Mouse (Mus musculus) heart, embryonic 10.5 days (tissue): ENCODE results near the gene Ttll12. TPM values are rescaled to one million over a fixed set of nuclear protein-coding genes. Genes with fewer than 3 reads are reported as not detected.

Source experiments
- DNase-seq: peaks from one replicate; pipeline ENCODE4 v3.0.0-alpha.2; 2017; ENCODE audit warnings: low spot score
- H3K27ac ChIP-seq: fragments of 300-500 bp; sonication (generic); 2 replicates; pipeline ENCODE4 v1.5.1; 2016; ENCODE audit warnings: mild to moderate bottlenecking
- H3K27me3 ChIP-seq: fragments of 300-500 bp; sonication (generic); 2 replicates; pipeline ENCODE4 v1.6.1; 2016; ENCODE audit warnings: mild to moderate bottlenecking; ENCODE audit not compliant: poor library complexity, insufficient read depth, severe bottlenecking
- H3K36me3 ChIP-seq: fragments of 300-500 bp; sonication (generic); 2 replicates; pipeline ENCODE4 v1.6.1; 2016; ENCODE audit warnings: mild to moderate bottlenecking, moderate library complexity
- H3K4me1 ChIP-seq: fragments of 300-500 bp; sonication (generic); 2 replicates; pipeline ENCODE4 v1.6.1; 2016; ENCODE audit warnings: mild to moderate bottlenecking
- H3K4me3 ChIP-seq: fragments of 300-500 bp; sonication (generic); 2 replicates; pipeline ENCODE4 v1.5.1; 2016; ENCODE audit warnings: mild to moderate bottlenecking, moderate library complexity
- H3K9me3 ChIP-seq: fragments of 300-500 bp; sonication (generic); 2 replicates; pipeline ENCODE4 v1.6.1; 2016; ENCODE audit warnings: mild to moderate bottlenecking, moderate library complexity
- WGBS: fragments of 180-500 bp; shearing (Covaris S2); methylation state at CpG from one replicate; pipeline ENCODE4 v1.1.7; 2016; 5-methylcytosine and 5-hydroxymethylcytosine counted together
- polyA plus RNA-seq: library from polyadenylated mRNA; unstranded; fragments of >200 nt; fragmentation: Nextera tagmentation; extraction: Ambion mirVana; gene quantifications from 2 replicates; pipeline ENCODE4 v1.2.1, GENCODE M21; 2016

Gene Ttll12
- polyA plus RNA-seq, result 39.7 and 44.0 TPM in 2 replicates

DNA sequence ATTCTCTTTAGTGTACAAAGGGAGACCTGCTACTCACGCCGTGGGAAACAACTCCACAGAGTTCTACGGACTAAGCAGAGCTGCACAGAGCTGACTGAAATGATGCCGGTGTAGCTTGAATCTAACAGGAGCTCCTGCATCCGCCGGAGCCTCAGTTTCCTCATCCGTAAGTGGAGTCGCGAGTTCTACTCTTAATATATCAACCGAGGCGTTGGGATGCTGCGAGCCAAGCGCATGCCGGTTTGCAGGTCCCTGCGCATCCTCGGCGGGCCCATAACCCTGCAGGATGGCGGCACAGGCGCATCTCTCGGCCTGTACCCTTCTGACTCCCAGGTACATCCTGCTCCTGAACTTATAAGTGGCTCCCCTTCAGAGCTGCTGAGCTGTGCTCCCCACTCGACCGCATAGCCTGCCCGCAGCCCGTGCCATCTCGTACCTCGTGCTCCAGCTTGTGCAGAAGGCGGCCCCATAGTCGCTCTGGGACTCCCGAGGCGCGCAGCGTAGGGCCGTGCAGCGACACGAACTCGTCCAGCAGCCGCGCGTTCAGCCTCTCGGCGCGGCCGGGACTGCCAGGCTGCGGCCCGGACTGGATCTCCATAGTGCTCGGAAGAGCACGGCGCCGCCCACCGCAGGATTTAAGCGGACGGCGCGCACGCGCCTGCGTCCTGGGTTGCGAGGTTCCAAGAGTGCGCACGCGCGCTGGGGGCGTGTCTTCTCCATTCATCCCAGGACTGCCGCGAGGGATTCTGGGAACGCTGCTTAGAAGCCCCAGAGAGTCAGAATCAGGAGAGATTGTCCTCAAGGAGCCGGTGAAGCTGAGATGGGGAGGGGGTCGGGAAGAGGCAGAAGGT, at the start of gene Ttll12:
Gene Ttll12, minus strand, starts transcription at position 645 of the 851 bp plus-strand sequence.
- H3K36me3 ChIP-seq, result peaks cover 15% of the 10 kb centered on the region; the same call in 1 of the 2 replicates
- H3K4me3 ChIP-seq, result peak within 1 kb of the TSS; percentile 92
- no peaks in the 10 kb centered on the region for H3K27me3 ChIP-seq
- H3K9me3 ChIP-seq, result no peaks in the 10 kb centered on the region
- H3K27ac ChIP-seq, result peak within 1 kb of the TSS; percentile 92
- H3K4me1 ChIP-seq, result peaks cover 50% of the 10 kb centered on the region
- DNase-seq, result peak; percentile 96
- WGBS, result under 1% methylated on average over 68 of the region's 68 CpGs

DNA sequence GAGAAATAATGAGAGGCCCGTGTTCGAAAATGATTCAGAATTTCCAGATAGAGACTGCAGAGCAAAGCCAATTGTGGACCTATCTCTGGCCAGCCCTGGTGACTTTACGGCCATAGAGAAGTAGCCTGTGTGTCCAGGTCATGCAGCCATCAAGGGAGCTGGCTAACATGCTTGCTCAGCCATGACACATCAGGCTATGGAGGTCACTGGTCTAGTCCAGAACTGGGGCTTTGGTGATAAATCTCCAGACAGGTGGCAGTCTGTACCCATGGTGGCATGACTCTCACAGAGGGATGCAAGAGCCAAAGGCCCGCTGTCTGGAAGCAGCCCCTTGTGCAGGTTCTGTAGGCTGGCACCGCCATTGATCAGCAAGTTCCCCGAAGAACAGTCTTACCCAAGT, 47.6 kb upstream of the Ttll12 start:
- no peak overlapping the region for H3K4me3 ChIP-seq
- DNase-seq, result no peak
- peaks cover 72% of the 10 kb centered on the region for H3K4me1 ChIP-seq
- H3K36me3 ChIP-seq, result no peaks in the 10 kb centered on the region
- peaks cover 13% of the 10 kb centered on the region; the same call in 1 of the 2 replicates for H3K27me3 ChIP-seq
- H3K27ac ChIP-seq, result no peak overlapping the region
- no peaks in the 10 kb centered on the region for H3K9me3 ChIP-seq
- WGBS, result 89% methylated on average over 6 of the region's 6 CpGs

DNA sequence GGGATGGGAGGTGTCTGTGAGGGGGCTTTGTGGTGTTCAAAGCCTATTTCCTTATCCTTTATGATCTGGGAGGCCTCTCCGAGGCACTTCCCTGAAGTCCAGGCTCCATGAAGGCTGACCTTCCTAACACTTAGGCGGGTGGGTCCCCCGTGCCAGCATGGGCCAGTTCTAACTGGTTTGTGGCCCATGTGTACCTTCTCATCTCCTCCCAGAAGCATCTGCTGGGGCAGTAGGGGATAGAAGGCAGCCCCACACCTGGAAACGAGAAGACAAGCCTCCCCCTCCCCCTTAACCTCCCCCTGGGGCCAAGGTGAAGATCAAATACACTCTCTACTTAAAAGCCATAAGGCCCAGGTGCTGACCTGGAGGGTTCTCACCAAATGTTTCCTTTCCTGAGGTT, 45.3 kb upstream of the Ttll12 start:
- H3K4me1 ChIP-seq, result peaks cover 68% of the 10 kb centered on the region
- peak overlapping the region; percentile 54; the same call in 1 of the 2 replicates for H3K27ac ChIP-seq
- H3K27me3 ChIP-seq, result peaks cover 13% of the 10 kb centered on the region; the same call in 1 of the 2 replicates
- H3K9me3 ChIP-seq, result no peaks in the 10 kb centered on the region
- no peak overlapping the region for H3K4me3 ChIP-seq
- WGBS, result 27% methylated on average over 4 of the region's 4 CpGs
- no peak for DNase-seq
- no peaks in the 10 kb centered on the region for H3K36me3 ChIP-seq

DNA sequence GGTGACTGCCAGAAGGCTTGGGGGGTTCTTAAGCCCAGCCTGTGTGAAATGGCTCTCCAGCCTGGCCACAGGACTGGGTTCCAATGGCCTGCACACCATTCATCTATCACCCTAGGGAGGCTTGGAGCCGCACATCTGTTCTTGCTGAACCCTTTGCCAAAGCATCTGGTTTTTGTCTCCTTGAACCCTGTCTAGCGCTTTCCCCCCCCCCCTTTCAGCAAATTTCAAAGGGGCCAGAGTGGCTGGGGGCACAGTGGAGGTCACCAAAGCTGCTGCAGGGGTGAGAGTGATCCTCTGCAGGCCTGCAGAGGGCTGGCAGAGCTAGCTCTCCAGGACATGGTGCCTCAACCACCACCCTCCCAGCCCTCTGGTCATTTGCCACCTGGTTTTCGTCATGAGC, 44.2 kb upstream of the Ttll12 start:
- DNase-seq, result peak; percentile 90
- no peaks in the 10 kb centered on the region for H3K9me3 ChIP-seq
- no peak overlapping the region for H3K4me3 ChIP-seq
- H3K4me1 ChIP-seq, result peaks cover 66% of the 10 kb centered on the region
- H3K27me3 ChIP-seq, result peaks cover 13% of the 10 kb centered on the region; the same call in 1 of the 2 replicates
- WGBS, result 24% methylated on average over 3 of the region's 3 CpGs
- peak overlapping the region; percentile 67; the same call in 1 of the 2 replicates for H3K27ac ChIP-seq
- no peaks in the 10 kb centered on the region for H3K36me3 ChIP-seq

DNA sequence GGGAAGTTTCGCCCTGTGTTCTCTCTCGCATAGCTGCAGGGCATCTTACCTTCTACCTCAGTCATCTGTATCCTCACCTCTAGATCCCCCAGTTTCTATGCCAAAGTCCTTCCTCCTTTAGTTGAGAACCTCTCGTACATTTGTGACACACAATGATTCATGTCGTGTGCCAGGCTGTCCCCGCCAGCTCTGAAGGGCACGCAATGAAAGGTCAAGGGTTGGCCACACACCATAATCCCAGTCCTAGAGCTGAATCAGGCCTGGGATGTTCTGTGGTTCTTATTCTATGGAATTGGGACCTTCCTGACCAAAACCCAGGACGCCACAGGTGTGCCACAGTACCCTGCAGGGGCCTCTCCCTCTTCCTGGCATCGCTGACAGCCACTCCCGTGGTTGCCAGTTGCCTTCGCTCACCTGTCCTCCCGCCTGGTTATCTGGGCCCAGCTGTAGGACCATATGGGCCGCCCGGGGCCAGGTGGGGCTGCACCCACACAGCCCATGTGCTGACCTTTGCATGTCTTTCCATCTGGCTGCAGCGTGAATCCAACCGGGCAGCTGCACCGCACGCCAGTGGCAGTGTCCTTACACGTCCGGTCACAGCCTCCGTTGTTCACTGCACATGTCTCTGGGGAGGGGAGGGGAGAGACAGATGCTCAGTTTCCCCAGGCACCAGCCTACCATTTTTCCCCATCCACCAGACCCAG, 43.4 kb upstream of the Ttll12 start:
- peaks cover 10% of the 10 kb centered on the region; the same call in 1 of the 2 replicates for H3K27me3 ChIP-seq
- DNase-seq, result no peak
- H3K27ac ChIP-seq, result peak overlapping the region; percentile 67
- H3K36me3 ChIP-seq, result no peaks in the 10 kb centered on the region
- 78% methylated on average over 20 of the region's 20 CpGs for WGBS
- no peak overlapping the region for H3K4me3 ChIP-seq
- H3K4me1 ChIP-seq, result peaks cover 61% of the 10 kb centered on the region
- H3K9me3 ChIP-seq, result no peaks in the 10 kb centered on the region

- Histone ChIP-seq H3K9me3 (no peaks in the 10 kb centered on the region), H3K36me3 (peaks cover 9% of the 10 kb centered on the region; the same call in 1 of the 2 replicates), H3K4me3 (no peak overlapping the region), H3K4me1 (peaks cover 61% of the 10 kb centered on the region), H3K27me3 (peaks cover 8% of the 10 kb centered on the region; the same call in 1 of the 2 replicates), H3K27ac (peak overlapping the region; percentile 31; the same call in 1 of the 2 replicates)
- 56% methylated on average over 6 of the region's 6 CpGs for WGBS
- DNase-seq, result no peak
Observed at GRCm38 (mm10) chr15:83636759-83637158, 41.8 kb upstream of the Ttll12 start.

- H3K4me3 ChIP-seq, result no peak overlapping the region
- peaks cover 1% of the 10 kb centered on the region; the same call in 1 of the 2 replicates for H3K9me3 ChIP-seq
- peaks cover 49% of the 10 kb centered on the region for H3K4me1 ChIP-seq
- H3K36me3 ChIP-seq, result peaks cover 20% of the 10 kb centered on the region
- no peak overlapping the region for H3K27ac ChIP-seq
- WGBS, result 43% methylated on average over 3 of the region's 3 CpGs
- peaks cover 8% of the 10 kb centered on the region; the same call in 1 of the 2 replicates for H3K27me3 ChIP-seq
- no peak for DNase-seq
Observed at GRCm38 (mm10) chr15:83635251-83635650, 40.3 kb upstream of the Ttll12 start.

DNA sequence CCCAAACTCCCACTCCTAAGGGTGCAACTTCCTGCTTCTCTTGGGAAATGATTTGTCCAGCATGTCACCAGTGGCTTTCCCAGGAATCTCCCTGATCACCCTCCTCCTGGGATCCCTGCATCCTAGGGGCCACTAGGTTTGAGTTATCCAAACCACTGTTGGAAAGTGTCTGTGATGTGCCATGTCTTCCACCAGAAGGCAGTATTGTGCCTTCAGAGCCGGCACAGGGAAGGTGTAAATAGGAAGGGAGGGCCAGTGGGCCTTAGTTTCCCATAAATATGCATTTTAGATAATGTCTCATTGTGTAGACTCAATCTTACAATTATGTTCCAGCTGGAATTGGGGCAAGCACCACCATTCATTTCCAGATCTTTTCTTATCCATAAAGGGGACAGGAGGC, 39.1 kb upstream of the Ttll12 start:
- Histone ChIP-seq H3K9me3 (peaks cover 6% of the 10 kb centered on the region; the same call in 1 of the 2 replicates), H3K27ac (no peak overlapping the region), H3K4me1 (peaks cover 37% of the 10 kb centered on the region), H3K4me3 (no peak overlapping the region), H3K36me3 (peaks cover 31% of the 10 kb centered on the region), H3K27me3 (peaks cover 8% of the 10 kb centered on the region; the same call in 1 of the 2 replicates)
- no peak for DNase-seq
- 16% methylated on average over 1 of the region's 1 CpGs for WGBS

- WGBS, result 81% methylated on average over 7 of the region's 7 CpGs
- Histone ChIP-seq H3K27ac (no peak overlapping the region), H3K27me3 (no peaks in the 10 kb centered on the region), H3K4me1 (peaks cover 7% of the 10 kb centered on the region), H3K4me3 (no peak overlapping the region), H3K36me3 (peaks cover 48% of the 10 kb centered on the region), H3K9me3 (peaks cover 6% of the 10 kb centered on the region; the same call in 1 of the 2 replicates)
- DNase-seq, result no peak
Observed at GRCm38 (mm10) chr15:83631071-83631470, 36.1 kb upstream of the Ttll12 start.

- Histone ChIP-seq H3K9me3 (peaks cover 6% of the 10 kb centered on the region; the same call in 1 of the 2 replicates), H3K4me3 (no peak overlapping the region), H3K36me3 (peaks cover 50% of the 10 kb centered on the region), H3K27me3 (no peaks in the 10 kb centered on the region), H3K27ac (no peak overlapping the region), H3K4me1 (no peaks in the 10 kb centered on the region)
- DNase-seq, result no peak
- 66% methylated on average over 3 of the region's 3 CpGs for WGBS
Observed at GRCm38 (mm10) chr15:83629716-83630115, 34.8 kb upstream of the Ttll12 start.

- Histone ChIP-seq H3K9me3 (peaks cover 6% of the 10 kb centered on the region; the same call in 1 of the 2 replicates), H3K36me3 (peaks cover 38% of the 10 kb centered on the region), H3K27me3 (no peaks in the 10 kb centered on the region), H3K4me1 (no peaks in the 10 kb centered on the region), H3K4me3 (no peak overlapping the region), H3K27ac (no peak overlapping the region)
- 89% methylated on average over 2 of the region's 2 CpGs for WGBS
- DNase-seq, result no peak
Observed at GRCm38 (mm10) chr15:83626142-83626645, 31.2 kb upstream of the Ttll12 start.

DNA sequence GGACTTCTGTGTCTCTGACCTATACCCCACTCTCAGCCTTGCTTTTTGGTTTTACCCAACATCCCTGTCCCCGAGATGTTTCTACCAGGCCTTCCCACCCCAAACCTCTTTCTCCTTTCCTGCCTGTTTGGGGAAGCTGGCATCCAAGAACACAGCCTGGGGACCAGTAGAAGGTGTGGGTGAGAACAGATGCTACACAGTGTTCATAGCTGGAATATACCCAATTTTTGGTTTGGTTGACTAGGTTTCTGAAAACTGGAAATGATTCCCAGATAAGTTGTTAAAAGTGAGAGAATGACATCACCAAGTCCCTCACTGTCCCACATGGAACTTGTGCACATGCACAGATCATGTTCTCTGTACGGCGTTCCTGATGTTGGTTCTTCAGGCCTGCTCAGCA, 20.3 kb upstream of the Ttll12 start:
- Histone ChIP-seq H3K27me3 (no peaks in the 10 kb centered on the region), H3K4me1 (no peaks in the 10 kb centered on the region), H3K4me3 (no peak overlapping the region), H3K27ac (no peak overlapping the region), H3K36me3 (peaks cover 33% of the 10 kb centered on the region), H3K9me3 (no peaks in the 10 kb centered on the region)
- 87% methylated on average over 3 of the region's 3 CpGs for WGBS
- DNase-seq, result no peak
